Mouse (Mus musculus) splenic B cell, adult 2 months (primary cell): Measurements from ENCODE around the gene Mosmo.

Experiments
- DNase-seq: peaks from one replicate; pipeline ENCODE4 v3.0.0-alpha.2; 2011; ENCODE audit warnings: low read depth, low spot score
- H3K27me3 ChIP-seq: 2 replicates; pipeline ENCODE4 v1.6.1; 2012; ENCODE audit warnings: mild to moderate bottlenecking, low read length, moderate library complexity, mixed read lengths; ENCODE audit not compliant: control insufficient read depth, poor library complexity, insufficient read depth, severe bottlenecking
- H3K36me3 ChIP-seq: 2 replicates; pipeline ENCODE4 v1.6.1; 2012; ENCODE audit warnings: mild to moderate bottlenecking, low read length, moderate library complexity, mixed read lengths; ENCODE audit not compliant: control insufficient read depth, poor library complexity, insufficient read depth, severe bottlenecking

Mosmo gene

DNA sequence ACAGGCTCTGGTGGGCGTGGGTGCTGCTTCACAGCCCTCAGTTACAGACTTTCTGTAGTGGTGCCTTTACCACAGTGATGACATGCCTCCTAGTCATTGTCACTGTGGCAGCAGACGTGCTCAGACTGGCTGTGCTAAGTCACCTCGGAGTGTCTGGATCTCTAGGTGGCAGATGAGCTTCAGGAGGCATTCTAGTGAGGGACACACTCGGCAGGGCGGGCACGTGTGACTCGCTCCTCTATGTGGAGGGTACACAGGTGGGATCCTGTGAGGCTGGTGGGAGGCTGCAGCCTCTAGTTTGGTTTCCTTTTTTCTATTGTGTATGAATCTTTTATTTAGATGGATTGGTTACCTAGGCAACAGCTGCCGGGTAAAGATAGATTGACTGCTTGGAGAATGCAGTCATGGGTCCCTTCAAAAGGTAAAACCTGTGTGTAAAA lies 45.4 kb downstream of the Mosmo start:
- no peak for DNase-seq
- Histone ChIP-seq H3K27me3 (no peaks in the 10 kb centered on the region), H3K36me3 (no peaks in the 10 kb centered on the region)

DNA sequence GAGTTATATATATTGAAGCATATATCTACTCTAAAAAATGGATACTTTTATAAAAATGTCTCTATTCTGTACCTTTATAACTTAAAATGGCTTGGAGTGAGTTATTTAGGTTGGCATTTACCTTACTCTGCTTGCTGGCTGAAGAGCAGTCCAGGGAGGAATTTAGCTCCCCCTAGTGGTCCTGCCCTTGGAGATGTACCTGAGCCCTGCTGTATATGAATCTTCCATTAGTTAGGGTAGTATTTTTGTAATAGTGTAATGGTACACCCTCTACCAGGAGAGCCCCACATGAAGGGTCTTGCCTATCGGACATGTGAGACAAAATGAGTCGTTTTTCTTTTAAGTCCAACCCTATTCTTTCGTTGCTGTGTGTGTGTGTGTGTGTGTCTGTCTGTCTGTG lies 50.2 kb downstream of the Mosmo start:
- Histone ChIP-seq H3K36me3 (0 out of 2 replicates have a peak, but pooled peaks cover 2% of the 10 kb centered on the region), H3K27me3 (no peaks in the 10 kb centered on the region)
- peak; percentile 80 for DNase-seq

DNA sequence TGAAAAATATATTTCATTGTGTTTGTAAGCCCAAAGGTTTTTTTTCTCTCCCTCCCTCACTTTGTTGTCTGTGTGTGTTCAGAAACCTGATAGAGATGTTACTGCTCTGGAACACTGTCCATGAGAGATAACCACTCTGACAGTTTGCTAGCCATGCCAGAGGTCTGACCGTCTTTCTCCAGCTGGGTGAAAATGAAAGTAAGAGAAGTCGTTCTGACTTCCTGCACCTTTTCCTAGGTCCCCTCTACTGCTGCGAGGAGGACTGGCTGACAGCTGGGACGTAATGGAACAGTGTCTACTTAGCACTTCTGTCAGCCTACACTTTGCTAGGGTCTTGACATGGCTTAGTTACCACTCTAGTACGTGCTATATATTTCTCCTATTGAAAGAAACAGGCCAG lies 52.2 kb downstream of the Mosmo start:
- H3K36me3 ChIP-seq, result 0 out of 2 replicates have a peak, but pooled peaks cover 2% of the 10 kb centered on the region
- no peak for DNase-seq
- H3K27me3 ChIP-seq, result no peaks in the 10 kb centered on the region

DNA sequence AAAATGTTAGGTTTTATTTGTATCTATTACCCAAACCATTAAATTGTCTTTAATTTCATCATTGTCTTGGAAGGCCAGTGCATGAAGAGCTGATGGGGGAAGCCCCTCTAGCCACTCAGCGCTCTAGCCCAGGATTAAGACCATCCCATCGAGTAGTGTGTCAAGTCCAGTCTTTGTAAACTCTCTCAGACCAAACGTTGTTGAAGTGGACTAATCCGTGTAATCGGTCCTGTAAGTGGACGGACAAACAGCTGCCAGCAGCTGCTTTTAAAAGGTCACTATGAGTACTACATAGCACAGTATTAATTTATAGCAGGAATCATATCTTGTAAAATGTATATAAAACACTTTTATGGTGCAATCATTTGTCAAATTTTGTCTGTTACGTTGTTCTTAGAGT lies 55.5 kb downstream of the Mosmo start:
- H3K27me3 ChIP-seq, result no peaks in the 10 kb centered on the region
- 0 out of 2 replicates have a peak, but pooled peaks cover 2% of the 10 kb centered on the region for H3K36me3 ChIP-seq
- DNase-seq, result no peak

DNA sequence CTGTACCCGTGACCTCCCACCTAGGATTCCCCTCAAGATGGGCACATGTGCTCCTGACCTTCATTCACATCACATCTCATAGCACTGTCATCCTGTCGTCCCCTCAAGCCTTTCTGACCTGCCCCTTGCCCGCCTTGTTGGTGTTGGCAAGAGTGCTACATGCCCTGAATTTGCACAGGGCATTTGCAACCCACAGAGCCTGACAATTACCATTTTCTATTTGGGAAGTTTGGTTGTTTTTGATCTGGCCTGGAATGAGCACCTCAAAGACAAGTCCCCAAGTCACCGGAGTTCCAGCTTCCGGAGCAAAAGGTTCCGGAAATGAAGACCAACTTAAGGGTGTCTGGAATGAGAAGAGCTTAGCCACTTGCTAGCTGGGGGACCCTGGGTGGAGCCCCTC lies 61.6 kb downstream of the Mosmo start, which contains the start of gene Vwa3a:
TSS of gene Vwa3a (plus strand) at position 301 of the 400 bp plus-strand sequence.
- DNase-seq, result no peak
- H3K27me3 ChIP-seq, result no peaks in the 10 kb centered on the region

DNA sequence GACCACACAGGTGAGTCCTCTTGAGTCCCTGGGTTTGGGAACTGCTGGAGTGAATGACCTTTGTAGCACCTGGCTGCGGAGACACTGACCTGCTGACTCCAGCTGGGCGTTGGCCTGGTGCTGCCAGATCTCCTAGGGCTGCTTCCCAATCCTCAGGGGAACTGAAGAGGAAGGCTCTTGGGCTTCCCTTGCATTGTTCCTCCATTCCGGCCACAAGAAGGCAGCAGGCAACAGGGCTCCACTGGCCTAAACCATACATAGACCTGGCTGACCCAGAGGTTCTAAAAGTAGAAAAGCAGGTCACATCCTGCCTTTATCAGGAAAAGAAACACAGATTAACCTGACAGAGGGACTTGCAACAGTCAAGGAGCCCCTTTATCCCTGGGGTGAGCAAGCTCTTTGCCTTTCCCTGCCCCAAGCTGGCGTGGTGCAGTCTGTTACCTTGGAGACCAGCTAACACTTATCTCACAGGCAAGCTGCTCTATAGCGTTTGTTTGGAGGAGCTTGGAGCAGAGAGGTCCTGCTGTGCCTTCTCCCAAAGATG lies 62.2 kb downstream of the Mosmo start:
- Histone ChIP-seq H3K27me3 (no peaks in the 10 kb centered on the region), H3K36me3 (no peaks in the 10 kb centered on the region)
- DNase-seq, result no peak

More for the DNA sequence above, 61.6 kb downstream of the Mosmo start, which contains the start of gene Vwa3a:
- H3K36me3 ChIP-seq, result no peaks in the 10 kb centered on the region

DNA sequence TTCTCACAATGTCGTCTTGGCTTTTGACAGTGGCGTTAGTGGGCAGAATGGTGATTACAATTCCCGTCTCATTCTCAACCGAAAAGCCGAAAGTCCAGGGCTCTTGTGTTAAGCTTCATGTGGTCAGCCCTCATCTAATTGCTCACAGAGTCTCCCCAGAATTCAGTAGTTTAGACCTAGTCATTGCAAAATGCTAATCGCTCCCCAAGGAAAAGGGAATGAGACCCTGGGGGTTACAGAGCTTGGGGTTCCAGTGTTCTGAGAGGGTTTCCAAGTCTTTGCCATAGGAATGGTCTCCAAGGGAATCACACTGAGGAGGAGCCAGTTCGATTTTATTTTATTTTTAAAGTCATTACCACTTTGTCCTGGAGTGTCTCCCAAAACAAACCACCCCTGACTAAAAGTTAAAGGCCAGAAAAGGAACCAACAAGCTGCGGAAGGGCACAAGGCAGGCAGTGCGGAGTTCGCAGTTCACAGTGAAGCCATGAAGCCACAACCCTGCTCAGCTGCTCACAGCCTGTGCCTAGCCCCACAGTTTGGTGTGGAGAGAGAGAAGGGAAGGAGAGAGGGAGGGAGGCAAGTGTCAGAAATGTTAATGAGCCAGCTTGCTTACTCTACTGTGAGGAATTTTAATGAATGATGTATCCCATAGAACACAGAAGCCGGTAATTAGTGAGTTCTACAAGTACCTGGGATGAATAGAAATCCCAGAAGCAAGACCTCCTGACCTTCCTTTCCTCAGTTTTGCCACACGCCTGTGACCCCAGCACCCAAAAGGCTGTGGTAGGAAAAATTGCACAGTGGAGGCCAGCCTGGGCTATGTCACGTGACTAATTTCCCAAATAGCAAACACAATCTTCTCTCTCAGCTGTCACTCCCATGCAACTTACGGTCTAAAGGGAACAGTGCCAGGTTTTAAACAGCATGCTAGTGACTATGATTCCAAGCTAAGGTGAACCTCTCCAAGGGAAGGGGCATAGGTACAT lies 66.2 kb downstream of the Mosmo start:
- Histone ChIP-seq H3K36me3 (no peaks in the 10 kb centered on the region), H3K27me3 (no peaks in the 10 kb centered on the region)
- no peak for DNase-seq

DNA sequence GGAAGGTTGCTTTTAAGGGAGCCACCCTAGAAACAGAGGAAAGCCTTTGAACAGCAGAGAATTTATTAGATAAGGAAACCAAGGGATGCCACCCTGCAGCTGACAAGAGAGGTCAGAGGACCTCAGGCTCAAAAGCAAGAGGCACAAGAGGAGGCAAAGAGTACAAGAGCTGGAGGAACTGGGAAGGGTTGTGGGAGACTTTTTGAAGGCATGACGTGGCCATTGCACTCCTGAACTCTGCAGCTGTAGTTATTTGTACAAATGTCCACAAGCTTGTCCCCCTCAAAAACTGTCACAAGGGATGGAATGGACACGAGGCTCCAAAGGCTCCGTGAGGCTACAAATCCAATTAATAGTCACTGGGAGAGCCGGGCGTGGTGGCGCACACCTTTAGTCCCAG lies 67.2 kb downstream of the Mosmo start:
- no peak for DNase-seq
- Histone ChIP-seq H3K27me3 (no peaks in the 10 kb centered on the region), H3K36me3 (no peaks in the 10 kb centered on the region)

DNA sequence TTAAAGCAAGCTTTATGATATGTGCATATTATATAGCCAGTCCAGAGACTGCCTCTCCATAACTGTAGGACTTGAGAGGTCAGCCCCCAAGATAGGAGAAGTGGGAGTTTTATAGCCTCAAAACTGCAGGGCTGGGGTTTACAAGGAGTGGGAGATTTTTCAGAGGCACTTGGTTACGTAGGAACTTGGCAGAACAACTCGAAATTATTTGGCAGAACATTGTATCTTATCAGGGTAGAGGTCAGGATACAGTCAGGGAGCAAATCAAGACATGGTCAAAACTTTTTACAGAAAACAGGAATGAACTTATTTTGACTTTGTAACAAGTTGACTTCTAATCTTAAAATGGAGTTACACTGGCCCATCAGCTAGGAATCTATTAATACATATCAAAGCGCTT lies 68.6 kb downstream of the Mosmo start:
- Histone ChIP-seq H3K27me3 (no peaks in the 10 kb centered on the region), H3K36me3 (no peaks in the 10 kb centered on the region)
- DNase-seq, result no peak

DNA sequence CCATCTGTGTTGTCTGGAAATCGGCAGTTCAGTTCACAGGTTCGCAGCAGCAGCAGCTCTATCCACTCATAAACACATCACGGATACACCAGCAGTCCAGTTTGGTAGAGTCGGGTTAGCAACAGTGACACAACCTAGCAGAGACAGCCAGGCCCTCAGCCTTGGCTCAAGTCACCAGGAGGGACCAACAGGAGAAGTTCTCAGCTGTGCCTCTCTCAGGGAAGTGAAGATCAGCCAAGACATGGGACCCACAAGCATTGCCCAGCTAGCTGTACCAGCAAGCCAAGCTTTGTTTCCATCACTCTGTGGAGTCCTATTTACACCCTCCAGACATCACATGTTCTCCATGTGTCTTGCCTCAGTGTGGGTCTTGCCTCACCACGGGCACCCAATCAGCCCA lies 69.4 kb downstream of the Mosmo start:
- Histone ChIP-seq H3K27me3 (no peaks in the 10 kb centered on the region), H3K36me3 (no peaks in the 10 kb centered on the region)
- no peak for DNase-seq

DNA sequence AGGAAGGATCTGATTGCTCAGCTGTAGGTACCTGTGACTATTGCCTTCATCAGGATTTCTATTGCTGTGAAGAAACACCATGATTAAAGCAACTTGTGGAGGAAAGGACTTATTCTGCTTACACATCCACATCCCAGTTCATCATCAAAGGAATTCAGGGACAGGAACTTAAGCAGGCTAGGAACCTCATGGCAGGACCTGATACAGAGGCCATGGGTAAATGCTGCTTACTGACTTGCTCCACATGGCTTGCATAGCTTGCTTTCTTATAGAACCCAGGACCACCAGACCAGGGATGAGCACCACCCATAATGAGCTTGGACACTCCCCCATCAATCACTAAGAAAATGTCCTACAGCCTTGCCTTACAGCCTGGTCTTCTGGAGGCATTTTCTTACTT lies 71.1 kb downstream of the Mosmo start:
- Histone ChIP-seq H3K27me3 (no peaks in the 10 kb centered on the region), H3K36me3 (no peaks in the 10 kb centered on the region)
- no peak for DNase-seq

DNA sequence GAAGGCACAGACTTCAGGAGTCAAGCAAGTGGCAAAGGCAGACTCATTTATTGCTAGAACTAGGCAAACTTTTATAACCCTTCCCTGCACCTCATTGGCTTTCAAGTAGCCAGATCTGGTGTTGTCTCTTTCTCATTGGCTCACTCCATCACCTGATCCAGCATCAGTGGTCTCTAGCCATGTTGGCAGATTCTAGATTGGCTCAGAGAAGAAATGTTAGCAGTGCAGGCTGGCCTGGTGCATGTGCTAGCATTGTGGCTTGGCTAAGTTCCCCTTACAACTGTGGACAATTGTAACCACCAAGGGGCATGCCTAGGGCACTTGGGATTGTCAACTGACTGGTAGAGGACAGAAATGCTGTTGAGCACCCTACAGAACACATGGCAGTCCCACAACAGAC lies 73.9 kb downstream of the Mosmo start:
- H3K36me3 ChIP-seq, result no peaks in the 10 kb centered on the region
- no peak for DNase-seq

DNA sequence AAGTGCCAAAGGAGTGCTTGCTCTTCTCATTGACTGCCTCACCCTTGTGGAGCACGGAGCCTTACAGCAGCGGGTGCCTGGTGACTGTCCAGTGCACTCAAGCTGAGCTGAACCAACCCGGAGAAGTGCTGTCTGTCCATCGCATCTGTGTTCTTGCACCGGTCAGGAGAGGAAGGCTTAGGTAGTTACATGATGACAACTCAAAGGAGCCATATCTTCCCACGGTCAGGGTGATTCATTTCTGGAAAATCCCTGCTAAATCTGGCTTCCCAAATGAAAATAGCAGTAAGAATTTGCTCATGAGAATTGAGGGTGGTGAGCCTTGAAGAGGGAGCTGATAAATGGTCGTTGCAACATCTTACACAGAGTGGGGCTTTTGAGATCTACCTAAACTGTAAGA lies 74.5 kb downstream of the Mosmo start:
- no peak for DNase-seq
- Histone ChIP-seq H3K27me3 (no peaks in the 10 kb centered on the region), H3K36me3 (no peaks in the 10 kb centered on the region)

More for the DNA sequence above, 73.9 kb downstream of the Mosmo start:
- H3K27me3 ChIP-seq, result no peaks in the 10 kb centered on the region

DNA sequence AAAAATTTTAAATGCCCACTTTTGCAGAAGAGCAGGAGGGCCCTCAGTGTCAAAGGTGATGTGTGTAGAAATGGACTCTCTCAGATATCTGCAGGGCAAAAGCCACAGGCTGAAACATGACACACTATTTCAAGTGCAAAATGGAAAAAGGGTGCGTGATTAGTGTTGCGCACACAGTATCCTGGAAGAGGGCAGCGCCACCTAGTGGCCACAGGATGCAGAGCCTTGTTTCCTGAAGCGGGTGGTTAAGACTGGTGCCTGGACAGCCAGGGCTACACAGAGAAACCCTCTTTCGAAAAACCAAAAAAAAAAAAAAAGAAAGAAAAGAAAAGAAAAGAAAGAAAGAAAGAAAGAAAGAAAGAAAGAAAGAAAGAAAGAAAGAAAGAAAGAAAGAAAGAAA lies 77.3 kb downstream of the Mosmo start:
- H3K27me3 ChIP-seq, result no peaks in the 10 kb centered on the region
- peak; percentile 86 for DNase-seq
- H3K36me3 ChIP-seq, result no peaks in the 10 kb centered on the region

DNA sequence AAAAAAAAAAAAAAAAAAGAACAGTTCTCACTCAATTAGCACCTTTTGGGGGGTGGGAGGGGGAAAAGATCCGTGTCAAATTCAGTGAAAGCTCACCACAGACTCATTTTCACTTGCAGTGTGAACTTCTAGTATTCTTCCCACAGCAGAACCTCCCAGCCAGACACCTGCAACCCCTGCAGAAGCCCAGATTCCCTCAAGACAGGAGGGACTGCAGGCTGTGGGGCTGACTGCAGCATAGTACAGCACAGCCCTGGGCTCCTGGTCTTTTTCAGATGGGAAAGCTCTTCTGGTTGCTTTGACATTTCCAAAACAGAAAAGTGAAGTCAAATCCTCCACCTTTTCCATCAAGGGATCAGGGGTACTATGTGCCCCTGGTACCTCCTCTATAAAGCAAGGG lies 90.0 kb downstream of the Mosmo start:
- no peak for DNase-seq
- Histone ChIP-seq H3K36me3 (no peaks in the 10 kb centered on the region), H3K27me3 (no peaks in the 10 kb centered on the region)
